Mouse (Mus musculus) layer of hippocampus, postnatal 10 days (tissue): ENCODE measurements around the gene Grhl3. TPM values are rescaled to one million over a fixed set of nuclear protein-coding genes. Genes with fewer than 3 reads are reported as not detected.

Source experiments
- DNase-seq, 2 experiments: peaks; one replicate each; pipeline ENCODE4 v3.0.0; 2021; ENCODE audit warnings: low spot score in 2 of 2
- total RNA-seq, 2 experiments: library from RNA; stranded (reverse); gene quantifications; 2 replicates each; pipeline ENCODE4 v1.2.3; 2021

Grhl3 gene
- total RNA-seq, 2 experiments from 2014 or later, result 0.30 to 0.65 TPM

DNA sequence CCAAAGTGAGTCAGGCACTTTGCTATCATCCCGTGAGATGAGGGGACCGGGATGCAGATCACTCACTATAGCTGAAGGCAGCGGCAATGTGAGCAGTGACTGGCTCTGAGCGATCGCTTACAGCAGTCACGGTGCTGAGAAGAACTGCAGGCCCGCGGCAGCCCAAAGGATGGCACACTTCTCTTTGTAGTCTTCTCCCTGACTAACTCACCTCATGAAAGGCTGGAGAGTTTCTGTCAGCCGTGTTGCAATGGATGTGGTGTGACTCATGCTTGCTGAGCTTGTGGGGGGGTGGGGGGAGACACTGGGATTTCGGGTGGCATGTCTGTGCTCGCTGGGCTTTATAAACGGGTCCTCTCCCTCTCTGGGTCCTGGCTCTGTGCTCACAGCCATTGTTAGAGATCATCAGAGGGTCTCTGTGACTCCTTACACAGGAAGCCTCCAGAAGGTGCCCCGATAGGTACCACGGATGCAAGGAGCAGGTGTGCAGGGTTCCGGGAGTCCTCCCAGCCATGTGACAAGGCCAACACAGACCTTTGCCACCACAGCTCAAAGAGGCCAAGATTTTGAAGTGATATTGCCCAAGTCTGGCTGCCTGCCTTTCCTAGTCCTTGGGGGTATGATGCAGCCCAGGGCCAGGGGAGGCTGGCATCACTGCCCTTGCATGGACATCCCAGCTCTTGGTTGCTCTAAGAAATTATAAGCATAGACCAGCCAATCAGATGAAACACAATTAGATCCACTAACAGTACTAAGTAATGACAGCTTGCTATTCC is 2.1 kb upstream of the Grhl3 start:
- no peak for DNase-seq

DNA sequence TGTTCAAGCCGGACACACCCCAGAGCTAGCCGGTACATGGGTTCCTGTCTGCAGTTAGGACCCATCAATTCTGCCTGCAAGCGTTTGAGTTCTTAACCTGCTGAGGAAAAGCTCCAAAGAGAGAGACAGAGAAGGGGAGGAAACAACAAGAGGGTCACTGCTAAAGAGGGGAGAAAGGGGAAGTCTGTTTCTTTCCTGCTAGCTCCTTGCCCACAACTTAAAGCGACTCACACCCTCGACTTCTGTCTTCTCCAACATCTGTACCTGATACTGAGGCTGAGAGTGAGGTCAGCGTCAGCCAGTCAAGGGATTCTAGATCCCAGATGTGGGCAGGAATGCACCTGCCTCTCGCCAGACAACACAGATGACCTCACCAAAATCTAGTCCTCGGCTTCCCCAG is 1.2 kb downstream of the Grhl3 start:
- DNase-seq, result no peak

DNA sequence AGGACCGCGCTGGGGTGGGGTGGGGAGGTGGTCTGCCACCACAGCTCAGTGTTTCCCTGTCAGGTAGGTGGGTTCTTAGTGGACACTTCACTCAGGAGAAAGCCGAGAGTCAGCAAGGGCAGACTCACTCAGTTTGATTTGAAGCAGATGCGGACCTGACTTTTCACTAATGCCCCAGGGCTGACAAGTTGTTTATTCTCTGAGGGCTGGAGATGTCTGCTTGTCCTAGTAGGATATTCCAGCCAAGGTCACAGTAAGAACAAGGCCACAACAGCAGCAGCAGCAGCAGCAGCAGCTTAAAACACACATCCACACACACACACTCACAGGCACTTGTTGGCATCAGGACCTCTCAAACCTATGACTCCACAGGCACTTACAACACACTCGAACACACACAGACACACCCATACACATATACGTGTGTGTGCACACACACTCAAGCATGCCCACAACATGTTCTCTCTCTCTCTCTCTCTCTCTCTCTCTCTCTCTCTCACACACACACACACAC is 2.3 kb downstream of the Grhl3 start:
- DNase-seq, result no peak

DNA sequence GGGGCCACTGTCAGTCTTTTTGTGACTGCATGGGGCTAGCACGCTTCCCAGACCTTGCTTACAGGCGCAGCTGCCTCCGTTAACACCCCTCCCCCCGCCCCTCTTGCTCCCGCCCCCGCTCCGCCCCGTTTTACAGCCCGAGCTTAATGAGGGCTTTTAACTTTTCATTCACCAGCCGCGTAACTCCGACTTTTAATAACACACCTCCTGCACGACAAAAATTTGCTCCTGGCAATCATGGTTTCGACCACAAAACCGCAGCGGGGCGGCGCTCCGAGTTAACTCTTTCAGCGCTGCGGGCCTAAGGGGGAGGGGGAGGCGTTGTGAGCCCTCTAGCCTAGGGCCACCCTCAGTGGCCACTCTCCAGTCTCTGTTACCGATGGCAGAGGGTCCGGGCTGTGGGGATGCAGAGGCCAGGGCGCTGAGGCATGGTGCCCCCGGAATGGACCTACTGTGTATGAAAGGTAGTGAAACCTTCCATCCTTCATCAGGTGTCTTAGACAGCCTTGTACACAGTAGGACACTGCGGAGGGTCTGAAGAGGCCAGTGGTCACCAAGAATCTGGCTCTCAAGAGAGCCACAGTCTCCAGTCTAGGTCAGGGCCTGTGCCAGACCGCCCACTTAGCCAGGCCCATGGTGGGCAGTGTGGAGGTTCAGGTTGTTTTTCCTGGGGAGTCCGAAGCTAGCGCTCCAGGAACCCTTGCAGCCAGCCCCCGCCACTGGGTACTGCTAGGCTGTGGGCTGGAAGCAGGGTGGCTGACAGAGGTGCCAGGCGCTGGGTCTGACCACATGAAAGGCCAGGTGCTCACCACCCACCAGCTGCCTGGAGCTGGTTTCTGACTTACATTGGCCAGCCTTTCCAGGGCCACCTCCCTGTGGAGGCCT is 3.0 kb downstream of the Grhl3 start:
- DNase-seq, result no peak

DNA sequence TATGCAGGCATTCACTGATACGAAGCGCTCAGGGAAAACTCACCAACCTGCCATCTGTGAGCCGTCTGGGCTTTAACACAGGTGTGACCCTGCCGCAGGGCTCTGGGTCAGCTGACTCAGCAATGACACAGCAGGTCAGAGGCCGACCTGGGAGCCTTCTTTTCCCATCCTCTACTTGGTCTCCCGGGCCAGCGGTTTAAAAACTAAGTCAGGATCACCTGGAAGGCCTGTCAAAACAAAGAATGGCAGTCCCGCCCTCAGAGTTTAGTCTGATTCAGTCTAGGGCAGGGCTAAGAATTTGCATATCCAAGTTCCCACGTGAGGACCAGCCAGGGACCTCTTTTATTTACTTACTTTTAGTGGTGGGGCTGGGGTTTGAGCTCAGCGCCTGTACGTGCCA is 4.2 kb downstream of the Grhl3 start:
- DNase-seq, result no peak

DNA sequence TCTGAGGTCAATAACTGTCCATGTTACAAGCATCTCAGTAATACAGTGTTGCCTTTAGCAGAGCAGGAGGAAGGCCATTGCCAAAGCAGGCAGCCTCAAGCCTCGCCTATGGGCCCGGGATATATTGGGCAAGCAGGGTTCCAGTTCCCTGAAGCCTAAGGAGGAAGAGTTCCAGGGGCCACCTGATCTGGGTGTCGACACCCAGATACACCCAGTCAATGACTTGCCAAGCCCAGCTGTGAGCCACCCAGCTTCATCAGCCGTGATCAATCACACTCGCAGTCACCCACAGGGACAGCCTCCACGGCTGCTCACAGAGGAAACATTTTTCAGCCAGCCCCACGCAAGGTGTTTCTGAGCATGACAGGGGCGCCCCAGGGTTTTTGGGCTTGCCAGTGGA is 5.9 kb downstream of the Grhl3 start:
- DNase-seq, result no peak

DNA sequence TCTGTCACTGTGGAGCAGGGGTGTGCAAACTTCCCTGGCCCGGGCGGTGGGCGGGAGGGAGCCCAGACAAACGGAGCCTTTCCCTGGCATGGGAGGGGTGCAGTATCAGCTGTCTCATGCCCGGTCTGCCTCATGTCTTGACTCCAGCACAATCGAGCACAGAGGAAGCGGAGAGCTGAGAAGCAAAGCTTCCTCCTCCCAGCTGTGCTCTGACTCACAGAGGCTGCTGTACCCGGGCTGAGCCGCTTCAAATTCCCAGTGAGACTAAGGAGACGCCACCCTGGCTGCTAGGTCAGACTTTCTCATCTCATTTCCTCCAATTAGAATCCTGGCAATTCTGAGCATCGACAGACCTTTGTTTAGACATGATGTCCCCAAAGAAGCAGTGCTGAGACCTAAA is 6.4 kb downstream of the Grhl3 start:
- peak in 1 of 2 experiments; percentile 22 for DNase-seq

DNA sequence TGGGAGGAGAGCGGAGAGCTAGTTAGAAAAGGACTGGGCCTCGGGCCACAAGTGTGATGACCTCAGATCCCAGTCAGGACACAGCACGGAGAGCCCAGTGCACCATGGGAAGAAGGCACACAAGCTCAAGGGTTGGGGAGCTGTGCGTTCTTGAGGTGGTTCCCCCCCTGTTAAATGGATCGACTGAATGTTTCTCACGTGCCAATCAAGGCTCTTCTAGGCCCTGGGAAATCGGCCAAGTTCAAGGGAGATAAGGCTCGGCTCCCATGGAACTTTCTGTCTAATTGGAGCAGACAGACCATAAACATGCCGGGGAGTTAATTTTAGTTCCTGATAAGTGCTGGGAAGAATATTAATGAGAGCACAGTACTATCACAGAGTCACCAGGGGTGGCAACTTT is 8.0 kb downstream of the Grhl3 start:
- DNase-seq, result no peak

DNA sequence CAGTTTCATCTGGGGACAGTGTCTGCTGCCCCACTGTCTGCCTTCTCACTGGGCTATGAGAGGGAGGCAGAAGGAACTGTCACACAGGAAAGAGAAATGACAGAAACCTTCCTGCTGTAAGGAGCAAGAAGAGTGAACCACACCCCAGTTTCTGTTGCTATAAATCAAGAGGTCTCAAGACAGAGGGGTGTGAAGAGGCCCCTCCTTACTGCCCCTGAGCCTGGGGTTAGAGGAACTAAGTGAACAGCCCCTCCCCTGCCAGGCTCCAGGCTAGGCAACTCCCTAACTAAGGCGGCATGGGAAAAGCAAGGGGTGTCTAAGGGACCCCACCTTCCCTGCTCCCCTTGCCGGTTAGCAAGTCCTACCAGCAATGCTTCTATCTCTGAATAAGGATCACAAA is 9.6 kb downstream of the Grhl3 start:
- DNase-seq, result no peak

DNA sequence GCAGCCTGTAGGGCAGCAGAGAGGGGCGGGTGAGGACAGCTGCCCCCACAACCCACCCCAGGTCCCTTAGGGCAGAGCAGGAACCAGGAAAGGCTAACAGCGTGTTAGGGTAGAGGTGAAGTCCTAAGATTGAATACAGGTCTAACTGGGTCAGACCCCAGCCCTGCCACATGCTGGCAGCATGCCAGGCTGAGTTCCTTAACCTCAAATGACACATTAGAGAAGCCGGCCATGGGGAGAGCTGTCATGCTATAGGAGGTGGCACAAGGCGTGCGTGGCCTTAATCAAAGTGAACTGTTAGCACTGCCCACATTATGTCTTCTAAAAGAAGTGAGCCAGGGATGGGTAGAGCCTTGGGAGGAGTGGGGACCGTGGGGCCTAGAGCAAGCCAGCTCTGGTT is 24.1 kb downstream of the Grhl3 start:
- DNase-seq, result no peak

DNA sequence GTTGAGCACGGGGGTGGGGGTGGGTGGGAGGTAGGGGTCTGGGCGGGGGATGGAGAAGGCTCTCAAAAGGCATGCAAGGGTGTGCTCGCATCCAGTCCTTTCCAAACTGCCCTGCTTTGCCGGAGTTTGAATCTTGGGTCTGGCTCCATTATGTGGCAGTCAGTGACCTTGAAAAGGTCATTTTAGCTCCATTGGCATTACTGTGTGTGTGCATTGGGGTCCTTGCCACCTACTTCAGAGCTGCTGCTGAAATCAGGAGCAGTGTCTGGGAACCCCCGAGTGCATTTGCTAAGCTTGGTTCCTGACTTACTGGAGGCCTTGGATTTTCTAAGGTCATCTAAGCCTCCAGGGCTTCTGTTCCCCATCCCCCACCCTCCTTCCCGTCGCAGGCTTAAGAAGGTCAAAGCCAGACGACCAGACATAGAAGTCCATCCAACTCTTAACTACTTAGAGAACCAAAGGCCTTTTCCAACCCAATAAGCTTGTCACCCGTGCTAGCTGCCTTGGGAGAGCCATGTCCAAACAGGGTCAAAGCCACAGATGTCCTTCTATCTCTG is 24.8 kb downstream of the Grhl3 start:
- DNase-seq, result no peak

DNA sequence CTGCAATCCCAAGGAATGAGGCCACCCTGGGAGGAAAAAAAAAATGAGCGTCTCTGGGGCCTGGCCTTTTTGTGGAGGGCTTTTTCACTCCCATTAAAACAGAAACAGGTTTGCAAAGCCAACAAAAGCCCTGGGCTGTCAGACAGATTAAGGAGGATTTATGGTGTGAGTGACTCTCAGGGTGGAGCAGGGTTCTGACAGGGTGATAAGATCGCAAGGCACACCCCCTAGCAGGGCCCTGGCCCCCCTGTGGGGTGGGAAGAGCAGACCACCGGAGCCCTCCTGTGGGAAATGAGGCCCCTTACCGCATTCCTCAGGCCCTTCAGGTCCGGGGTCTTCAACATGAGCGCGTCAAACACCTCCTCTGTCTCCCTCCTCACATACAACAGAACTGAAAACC is 25.3 kb downstream of the Grhl3 start:
- DNase-seq, result no peak

DNA sequence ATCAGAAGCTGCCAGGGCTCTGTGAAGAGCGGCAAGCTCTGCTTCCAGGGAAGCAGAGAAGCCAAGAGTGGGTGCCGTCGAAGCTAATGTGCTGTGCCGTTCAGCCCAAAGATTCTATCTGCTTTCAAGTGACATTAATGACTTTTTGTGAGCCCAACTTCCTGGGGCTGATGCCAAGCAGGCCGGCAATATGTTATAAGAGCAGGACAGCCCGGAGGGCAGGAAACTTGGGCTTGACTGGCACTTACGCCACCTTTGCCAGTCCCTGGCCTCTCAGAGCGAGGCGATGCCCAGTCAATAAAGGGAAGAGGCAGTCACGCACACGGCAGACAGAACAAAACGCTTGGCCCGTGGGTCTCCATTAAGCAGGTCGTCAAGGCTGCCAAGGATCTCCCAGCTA is 25.9 kb downstream of the Grhl3 start:
- no peak for DNase-seq

DNA sequence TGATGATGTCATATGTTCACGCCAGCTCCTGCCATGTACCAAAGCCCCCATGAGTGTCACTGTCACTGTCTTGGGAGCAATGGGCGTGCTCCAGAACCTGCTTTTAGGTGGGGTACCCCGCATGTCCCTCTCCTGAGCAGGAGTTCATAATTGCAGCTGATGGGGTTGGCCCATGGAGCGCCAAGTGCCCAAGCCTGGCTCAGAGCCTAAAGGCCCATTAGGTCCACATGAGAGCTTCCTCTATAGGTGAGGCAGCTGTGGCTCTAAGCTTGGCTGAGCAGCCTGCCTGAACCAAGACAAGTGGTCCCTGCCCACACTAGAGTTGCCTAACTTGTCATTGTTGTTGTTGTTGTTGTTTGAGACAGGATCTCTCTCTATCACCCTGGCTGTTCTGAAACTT is 26.6 kb downstream of the Grhl3 start:
- no peak for DNase-seq

DNA sequence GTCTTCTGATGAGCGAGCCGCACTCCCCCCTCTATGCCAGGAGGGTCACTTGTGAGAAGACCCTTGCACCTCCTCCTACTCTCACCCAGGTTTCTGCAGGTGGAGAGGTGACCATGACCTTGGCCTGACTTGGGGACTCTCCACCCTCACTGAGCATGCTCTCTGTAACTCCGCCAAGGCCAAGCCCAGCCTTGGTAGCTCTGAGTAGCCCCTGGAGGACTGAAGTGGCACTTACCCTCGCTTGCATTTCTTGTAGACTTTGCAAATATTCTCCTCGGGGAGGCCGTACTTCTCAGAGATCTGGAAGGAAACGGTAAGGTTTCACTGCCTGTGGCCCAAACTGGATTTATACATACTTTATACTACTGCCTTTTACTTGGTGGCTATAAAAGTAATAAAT is 27.4 kb downstream of the Grhl3 start:
- DNase-seq, result no peak

DNA sequence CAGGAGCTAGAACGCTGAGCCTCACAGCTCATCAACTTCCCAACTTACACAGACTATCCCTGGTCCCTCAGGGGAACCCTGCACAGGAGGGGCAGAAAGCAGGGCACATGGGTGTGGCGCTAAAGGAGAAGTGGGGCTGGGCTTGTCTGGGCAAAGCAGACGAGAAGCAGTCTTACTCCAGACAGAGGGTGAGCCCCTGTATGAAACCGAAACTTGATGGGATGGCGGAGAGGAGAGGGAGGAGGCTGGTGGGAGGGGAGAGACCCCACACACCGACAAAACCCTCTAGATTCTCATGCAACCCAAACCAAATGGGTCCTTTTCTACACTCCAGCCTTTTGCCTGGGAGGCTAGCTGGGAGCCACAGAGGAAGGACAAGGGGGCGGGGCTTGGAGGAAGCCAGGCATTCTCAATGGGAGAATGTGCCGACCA is 28.3 kb downstream of the Grhl3 start:
- DNase-seq, result no peak

DNA sequence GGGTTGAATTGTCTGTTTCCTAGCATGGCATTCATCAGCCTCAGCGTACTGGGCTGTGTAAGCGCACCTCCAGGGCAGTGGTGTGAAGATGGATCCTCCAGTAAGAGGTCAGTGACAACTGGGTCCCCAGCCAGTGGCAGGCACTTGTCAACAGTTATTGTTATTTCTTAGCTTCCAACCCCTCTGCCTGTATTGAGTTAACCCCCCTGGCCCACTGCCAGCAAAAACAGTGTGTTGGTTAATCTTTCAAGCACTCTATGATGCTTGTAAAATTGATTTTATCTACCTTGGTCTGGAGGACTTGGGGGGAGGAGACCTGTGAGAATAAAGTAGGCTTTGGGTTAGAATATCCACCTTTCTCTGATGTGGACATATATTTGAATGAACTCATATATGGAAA is 29.1 kb downstream of the Grhl3 start:
- no peak for DNase-seq

DNA sequence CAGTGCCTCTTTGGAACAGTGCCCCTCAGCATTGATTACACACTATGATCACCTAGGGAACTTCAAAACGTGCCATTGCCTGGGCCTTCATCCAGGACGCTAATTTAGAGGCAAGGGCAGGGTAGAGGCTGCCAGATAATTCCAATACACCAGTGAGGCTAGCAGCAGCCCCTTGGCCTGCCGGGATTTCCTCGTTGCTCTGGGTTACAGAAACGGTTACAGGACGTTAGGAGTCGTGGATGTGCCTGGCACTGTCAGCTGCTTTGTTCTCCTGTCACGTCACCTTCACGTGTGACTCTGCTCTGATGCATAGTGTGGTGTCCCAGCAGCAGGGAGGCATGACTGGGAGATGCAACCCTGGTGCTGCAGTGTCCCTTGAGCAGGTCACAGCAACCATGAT is 33.4 kb downstream of the Grhl3 start:
- peak; percentile 22 to 35 for DNase-seq

DNA sequence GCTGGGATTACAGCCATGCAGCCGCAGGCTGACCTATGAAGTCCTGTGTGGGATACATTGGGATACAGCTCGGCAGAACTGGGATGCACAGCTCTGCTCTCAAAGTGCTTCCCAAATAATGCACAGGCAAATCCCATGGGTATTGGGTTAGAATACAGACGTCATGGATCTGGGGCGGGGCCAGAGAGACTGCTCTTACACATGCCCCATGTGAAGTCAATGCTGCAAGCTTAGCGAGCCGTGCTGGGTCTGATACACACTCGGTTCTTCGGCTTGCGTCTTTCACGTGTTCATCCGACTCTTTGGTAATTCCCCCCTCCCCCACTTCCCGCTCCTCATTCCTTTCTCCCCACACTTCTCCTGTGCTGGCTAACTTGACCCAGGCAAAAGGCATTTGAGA is 34.4 kb downstream of the Grhl3 start:
- no peak for DNase-seq

DNA sequence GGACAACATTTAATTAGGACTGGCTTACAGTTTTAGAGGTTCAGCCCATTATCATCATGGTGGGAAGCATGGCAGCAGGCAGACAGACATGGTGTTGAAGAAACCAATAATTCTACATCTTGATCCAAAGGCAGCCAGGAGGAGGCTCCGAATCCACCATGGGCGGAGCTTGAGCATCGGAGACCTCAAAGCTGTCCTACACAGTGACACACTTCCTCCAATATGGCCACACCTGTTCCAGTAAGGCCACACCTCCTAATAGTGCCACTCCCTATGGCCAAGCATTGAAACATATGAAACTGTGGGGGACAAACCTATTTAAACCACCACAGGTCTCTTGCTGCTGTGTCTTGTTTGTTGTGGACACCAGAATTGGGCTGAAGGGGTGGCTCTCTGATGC is 38.4 kb downstream of the Grhl3 start:
- no peak for DNase-seq

DNA sequence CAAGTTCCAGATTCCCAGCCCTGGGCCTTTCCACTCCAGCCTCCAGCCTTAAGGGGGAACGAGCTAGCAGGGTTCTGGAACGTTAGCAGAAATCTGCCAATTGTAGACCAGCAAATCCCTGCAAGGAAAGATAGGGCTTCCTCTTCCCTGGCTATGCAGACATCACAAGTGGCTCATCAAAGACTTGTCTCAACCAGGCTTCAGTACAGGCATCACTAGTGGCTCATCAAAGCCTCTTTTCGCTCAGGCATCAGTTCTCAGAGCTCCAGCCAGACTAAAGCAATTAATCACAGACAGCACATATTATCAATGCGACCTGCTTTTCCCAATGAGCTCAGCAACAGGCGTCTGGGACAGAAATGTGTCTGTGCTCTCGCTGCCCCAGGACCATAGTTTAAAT is 40.4 kb downstream of the Grhl3 start:
- DNase-seq, result no peak
